Mouse (Mus musculus) cerebellum, adult 2 months (tissue): Measurements from ENCODE around the gene Hmox2.

ENCODE experiments used
- CTCF ChIP-seq: fragments of 200-500 bp; IDR thresholded peaks from 2 replicates; pipeline ENCODE4 v1.5.1; 2011; ENCODE audit warnings: low read depth, mild to moderate bottlenecking, control low read depth, low read length, moderate library complexity, borderline replicate concordance; ENCODE audit not compliant: insufficient read depth
- POLR2A ChIP-seq: fragments of 200-500 bp; IDR thresholded peaks from 2 replicates; pipeline ENCODE4 v1.6.1; 2011; ENCODE audit warnings: low read length, control low read depth, borderline replicate concordance; ENCODE audit not compliant: insufficient read depth

GRCm38 (mm10) chr16:4777171-4777904, 51.2 kb downstream of the Hmox2 start:
- TF ChIP-seq CTCF = no peak
- no peak for TF ChIP-seq POLR2A
